Mouse (Mus musculus): ENCODE measurements around the gene Tdp2. TPM values are rescaled to one million over a fixed set of nuclear protein-coding genes. Genes with fewer than 3 reads are reported as not detected.
"Not testable (repeated sequence)": the region's sequence is repeated elsewhere in the genome, so short reads cannot be mapped to it uniquely, and the experiment has no call there.

Gene Tdp2
- polyA plus RNA-seq, 1 experiment from 2014 or later = 79.6 TPM

- DNase-seq (ENCODE audit: low spot score, missing footprints) (peak; percentile 76), ATAC-seq (ENCODE audit: low FRiP score) (no peak)
- H3K9ac ChIP-seq (ENCODE audit: low read length) = peak overlapping the region; percentile 90
- no peaks in the 10 kb centered on the region for H3K9me3 ChIP-seq (ENCODE audit: control insufficient read depth, low read length)
- H3K4me3 ChIP-seq (ENCODE audit: low read depth, low read length) = peak overlapping the region; percentile 85
- H3K27me3 ChIP-seq (ENCODE audit: control insufficient read depth, insufficient read depth, low read length) = no peaks in the 10 kb centered on the region
- WGBS = 79% methylated on average over 2 of the region's 2 CpGs
- peaks cover 21% of the 10 kb centered on the region for H3K4me1 ChIP-seq (ENCODE audit: control insufficient read depth, insufficient read depth, low read length)
- peak overlapping the region; percentile 61 for H3K4me2 ChIP-seq
- no peaks in the 10 kb centered on the region; the same call in 1 of the 2 replicates for H3K36me3 ChIP-seq (ENCODE audit: control insufficient read depth, insufficient read depth, low read length)
- no peak overlapping the region for H3K27ac ChIP-seq (ENCODE audit: low read depth, low read length)
Observed at GRCm38 (mm10) chr13:24832811-24833155, 1.3 kb downstream of the Tdp2 start.

GRCm38 (mm10) chr13:24837765-24838164 is 6.3 kb downstream of the Tdp2 start:
- H3K9me3 ChIP-seq (ENCODE audit: control insufficient read depth, low read length); ATAC-seq (ENCODE audit: low FRiP score); DNase-seq (ENCODE audit: low spot score, missing footprints); H3K27me3 ChIP-seq (ENCODE audit: control insufficient read depth, insufficient read depth, low read length); H3K9ac ChIP-seq (ENCODE audit: low read length); H3K27ac ChIP-seq (ENCODE audit: low read depth, low read length); H3K4me3 ChIP-seq (ENCODE audit: low read depth, low read length); H3K36me3 ChIP-seq (ENCODE audit: control insufficient read depth, insufficient read depth, low read length); H3K4me2 ChIP-seq: not testable (repeated sequence)
- WGBS = 94% methylated on average over 8 of the region's 8 CpGs
- peaks cover 11% of the 10 kb centered on the region for H3K4me1 ChIP-seq (ENCODE audit: control insufficient read depth, insufficient read depth, low read length)

GRCm38 (mm10) chr13:24839831-24840230 is 8.4 kb downstream of the Tdp2 start:
- ATAC-seq (ENCODE audit: low FRiP score) (no peak), DNase-seq (ENCODE audit: low spot score, missing footprints) (no peak)
- Histone ChIP-seq H3K27ac (ENCODE audit: low read depth, low read length) (no peak overlapping the region), H3K36me3 (ENCODE audit: control insufficient read depth, insufficient read depth, low read length) (peaks cover 6% of the 10 kb centered on the region; the same call in 1 of the 2 replicates), H3K9me3 (ENCODE audit: control insufficient read depth, low read length) (no peaks in the 10 kb centered on the region), H3K4me1 (ENCODE audit: control insufficient read depth, insufficient read depth, low read length) (no peaks in the 10 kb centered on the region; the same call in 1 of the 2 replicates), H3K4me2 (no peak overlapping the region), H3K9ac (ENCODE audit: low read length) (no peak overlapping the region), H3K4me3 (ENCODE audit: low read depth, low read length) (no peak overlapping the region), H3K27me3 (ENCODE audit: control insufficient read depth, insufficient read depth, low read length) (no peaks in the 10 kb centered on the region)
- 83% methylated on average over 3 of the region's 3 CpGs for WGBS

GRCm38 (mm10) chr13:24841702-24842101 is 10.2 kb downstream of the Tdp2 start:
- Histone ChIP-seq H3K27me3 (ENCODE audit: control insufficient read depth, insufficient read depth, low read length) (no peaks in the 10 kb centered on the region), H3K4me2 (no peak overlapping the region), H3K9me3 (ENCODE audit: control insufficient read depth, low read length) (no peaks in the 10 kb centered on the region), H3K9ac (ENCODE audit: low read length) (no peak overlapping the region), H3K4me1 (ENCODE audit: control insufficient read depth, insufficient read depth, low read length) (peaks cover 3% of the 10 kb centered on the region; the same call in 1 of the 2 replicates), H3K4me3 (ENCODE audit: low read depth, low read length) (no peak overlapping the region), H3K27ac (ENCODE audit: low read depth, low read length) (no peak overlapping the region), H3K36me3 (ENCODE audit: control insufficient read depth, insufficient read depth, low read length) (peaks cover 6% of the 10 kb centered on the region; the same call in 1 of the 2 replicates)
- no peak for DNase-seq (ENCODE audit: low spot score, missing footprints)
- WGBS = 96% methylated on average over 3 of the region's 3 CpGs
- ATAC-seq (ENCODE audit: low FRiP score) = no peak

GRCm38 (mm10) chr13:24844983-24845955 is 13.8 kb downstream of the Tdp2 start, which contains the start of gene D130043K22Rik:
Gene D130043K22Rik (plus strand): TSS chr13:24845135.
- peak within 1 kb of the TSS; percentile 86 for H3K4me2 ChIP-seq
- H3K9me3 ChIP-seq (ENCODE audit: control insufficient read depth, low read length) = no peaks in the 10 kb centered on the region
- H3K9ac ChIP-seq (ENCODE audit: low read length) = peak within 1 kb of the TSS; percentile 55
- H3K27me3 ChIP-seq (ENCODE audit: control insufficient read depth, insufficient read depth, low read length) = no peaks in the 10 kb centered on the region
- peaks cover 3% of the 10 kb centered on the region; the same call in 1 of the 2 replicates for H3K4me1 ChIP-seq (ENCODE audit: control insufficient read depth, insufficient read depth, low read length)
- no peak within 1 kb of the TSS for H3K27ac ChIP-seq (ENCODE audit: low read depth, low read length)
- ATAC-seq (ENCODE audit: low FRiP score) (peak; percentile 97), DNase-seq (ENCODE audit: low spot score, missing footprints) (peak; percentile 93)
- H3K4me3 ChIP-seq (ENCODE audit: low read depth, low read length) = peak within 1 kb of the TSS; percentile 43
- H3K36me3 ChIP-seq (ENCODE audit: control insufficient read depth, insufficient read depth, low read length) = peaks cover 2% of the 10 kb centered on the region; the same call in 1 of the 2 replicates
- 10% methylated on average over 40 of the region's 40 CpGs for WGBS

GRCm38 (mm10) chr13:24849318-24849717 is 17.8 kb downstream of the Tdp2 start:
- Histone ChIP-seq H3K9ac (ENCODE audit: low read length) (no peak overlapping the region), H3K4me2 (no peak overlapping the region), H3K4me1 (ENCODE audit: control insufficient read depth, insufficient read depth, low read length) (peaks cover 3% of the 10 kb centered on the region; the same call in 1 of the 2 replicates), H3K9me3 (ENCODE audit: control insufficient read depth, low read length) (no peaks in the 10 kb centered on the region), H3K36me3 (ENCODE audit: control insufficient read depth, insufficient read depth, low read length) (no peaks in the 10 kb centered on the region), H3K27ac (ENCODE audit: low read depth, low read length) (no peak overlapping the region), H3K4me3 (ENCODE audit: low read depth, low read length) (no peak overlapping the region), H3K27me3 (ENCODE audit: control insufficient read depth, insufficient read depth, low read length) (no peaks in the 10 kb centered on the region)
- ATAC-seq (ENCODE audit: low FRiP score) = no peak
- WGBS = 78% methylated on average over 4 of the region's 4 CpGs
- DNase-seq (ENCODE audit: low spot score, missing footprints) = no peak

GRCm38 (mm10) chr13:24851989-24852388 is 20.5 kb downstream of the Tdp2 start:
- no peak overlapping the region for H3K27ac ChIP-seq (ENCODE audit: low read depth, low read length)
- 88% methylated on average over 2 of the region's 2 CpGs for WGBS
- H3K4me2 ChIP-seq = no peak overlapping the region
- ATAC-seq (ENCODE audit: low FRiP score) (no peak), DNase-seq (ENCODE audit: low spot score, missing footprints) (no peak)
- no peak overlapping the region for H3K9ac ChIP-seq (ENCODE audit: low read length)
- H3K9me3 ChIP-seq (ENCODE audit: control insufficient read depth, low read length) = no peaks in the 10 kb centered on the region
- no peak overlapping the region for H3K4me3 ChIP-seq (ENCODE audit: low read depth, low read length)
- H3K36me3 ChIP-seq (ENCODE audit: control insufficient read depth, insufficient read depth, low read length) = no peaks in the 10 kb centered on the region
- no peaks in the 10 kb centered on the region for H3K4me1 ChIP-seq (ENCODE audit: control insufficient read depth, insufficient read depth, low read length)
- H3K27me3 ChIP-seq (ENCODE audit: control insufficient read depth, insufficient read depth, low read length) = no peaks in the 10 kb centered on the region

GRCm38 (mm10) chr13:24852570-24852969 is 21.1 kb downstream of the Tdp2 start:
- no peak overlapping the region for H3K27ac ChIP-seq (ENCODE audit: low read depth, low read length)
- no peak overlapping the region for H3K4me3 ChIP-seq (ENCODE audit: low read depth, low read length)
- no peaks in the 10 kb centered on the region for H3K36me3 ChIP-seq (ENCODE audit: control insufficient read depth, insufficient read depth, low read length)
- no peaks in the 10 kb centered on the region for H3K9me3 ChIP-seq (ENCODE audit: control insufficient read depth, low read length)
- no peak for ATAC-seq (ENCODE audit: low FRiP score)
- no peak overlapping the region for H3K9ac ChIP-seq (ENCODE audit: low read length)
- H3K4me1 ChIP-seq (ENCODE audit: control insufficient read depth, insufficient read depth, low read length) = no peaks in the 10 kb centered on the region
- H3K4me2 ChIP-seq = no peak overlapping the region
- 85% methylated on average over 3 of the region's 3 CpGs for WGBS
- DNase-seq (ENCODE audit: low spot score, missing footprints) = no peak
- H3K27me3 ChIP-seq (ENCODE audit: control insufficient read depth, insufficient read depth, low read length) = no peaks in the 10 kb centered on the region

- Histone ChIP-seq H3K4me3 (ENCODE audit: low read depth, low read length) (no peak overlapping the region), H3K27ac (ENCODE audit: low read depth, low read length) (no peak overlapping the region), H3K36me3 (ENCODE audit: control insufficient read depth, insufficient read depth, low read length) (no peaks in the 10 kb centered on the region), H3K9me3 (ENCODE audit: control insufficient read depth, low read length) (no peaks in the 10 kb centered on the region), H3K27me3 (ENCODE audit: control insufficient read depth, insufficient read depth, low read length) (no peaks in the 10 kb centered on the region), H3K9ac (ENCODE audit: low read length) (no peak overlapping the region), H3K4me1 (ENCODE audit: control insufficient read depth, insufficient read depth, low read length) (no peaks in the 10 kb centered on the region), H3K4me2 (no peak overlapping the region)
- DNase-seq (ENCODE audit: low spot score, missing footprints) (no peak), ATAC-seq (ENCODE audit: low FRiP score) (no peak)
Observed at GRCm38 (mm10) chr13:24859115-24859514, 27.6 kb downstream of the Tdp2 start.
